Mouse (Mus musculus): ENCODE measurements at regions not wholly inside any gene's neighbourhood (a gene's known extent, or its start where the extent isn't known, plus 50 kb on each side); places are given as distances from the start of the nearest gene placed in this dataset.

GRCm38 (mm10) chr7:83111217-83111823 lies 244.2 kb downstream of the Mex3b start:
- TF ChIP-seq CTCF (conservative IDR thresholded peaks at IDR 0.05; ENCODE audit: insufficient read depth, insufficient read length, low read depth, low read length), result no peak
- no peak for TF ChIP-seq POLR2A (IDR thresholded peaks at IDR 0.05; ENCODE audit: low read depth, low read length)
